Mouse (Mus musculus): ENCODE data around the gene Gm48552. TPM values are rescaled to one million over a fixed set of nuclear protein-coding genes. Genes with fewer than 3 reads are reported as not detected.

Gm48552 gene
- polyA plus RNA-seq, 1 experiment from 2014 or later = 1.2 TPM

- Histone ChIP-seq H3K4me1 (ENCODE audit: control insufficient read depth, insufficient read depth, low read length) (peaks cover 57% of the 10 kb centered on the region), H3K9me3 (replicated peaks; ENCODE audit: control insufficient read depth, low read length) (no peaks in the 10 kb centered on the region), H3K4me3 (ENCODE audit: low read depth, low read length) (no peak overlapping the region), H3K27me3 (ENCODE audit: control insufficient read depth, insufficient read depth, low read length) (no peaks in the 10 kb centered on the region), H3K36me3 (ENCODE audit: control insufficient read depth, insufficient read depth, low read length) (peaks cover 32% of the 10 kb centered on the region), H3K9ac (ENCODE audit: low read depth, low read length) (0 out of 2 replicates have a peak overlapping the region, but pooled peaks have one; percentile 28), H3K4me2 (peak overlapping the region; percentile 69), H3K27ac (ENCODE audit: low read depth, low read length) (no peak overlapping the region)
- ATAC-seq (replicated peaks; ENCODE audit: insufficient number of reproducible peaks, low FRiP score, low TSS enrichment) = no peak
- 40% methylated on average over 4 of the region's 4 CpGs for WGBS (ENCODE audit: insufficient replicate concordance)
Observed at GRCm38 (mm10) chr10:81365073-81365472, 23.7 kb upstream of the Gm48552 start.

DNA sequence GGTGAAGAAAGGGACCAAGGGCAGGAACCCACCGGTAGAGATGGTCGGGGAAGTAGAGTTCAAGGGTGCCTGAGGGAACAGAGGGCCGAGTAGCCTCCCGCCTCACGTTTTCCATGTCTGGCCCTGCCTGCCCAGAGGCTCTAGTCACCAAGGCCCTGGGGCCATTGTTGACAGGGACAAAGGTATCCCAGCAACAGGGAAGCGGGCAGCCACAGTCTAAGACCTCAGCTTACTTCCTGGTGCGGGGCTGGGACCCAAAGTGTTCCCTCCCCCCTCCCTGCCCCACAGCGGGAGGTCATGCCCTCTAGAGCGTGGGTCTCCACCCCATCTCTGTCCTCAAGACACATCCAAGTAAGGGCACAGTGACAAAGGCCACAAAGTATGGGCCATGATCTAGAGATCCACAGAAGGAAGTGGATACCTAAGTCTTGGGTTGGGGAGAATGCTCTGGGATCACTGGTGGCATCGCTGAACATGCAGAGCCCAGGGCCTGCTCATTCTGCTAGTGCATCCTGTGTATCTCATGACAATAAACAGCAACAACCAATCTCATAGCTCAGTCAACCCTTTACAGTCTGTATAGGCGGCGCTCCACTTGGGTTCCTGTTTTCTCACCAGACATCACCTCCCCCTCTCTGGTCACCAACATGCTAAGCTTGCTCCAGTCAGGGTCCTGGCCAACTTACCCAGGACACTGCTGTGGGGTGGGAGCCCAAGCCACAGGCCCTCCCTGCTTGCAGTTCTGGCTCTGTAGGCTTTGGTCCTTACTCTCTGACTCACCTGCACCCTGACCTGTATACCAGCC, 22.9 kb upstream of the Gm48552 start, which contains the start of gene 4930404N11Rik:
TSS of gene 4930404N11Rik (minus strand) at position 145 of the 805 bp plus-strand sequence.
- Histone ChIP-seq H3K4me2 (peak within 1 kb of the TSS; percentile 69), H3K27ac (ENCODE audit: low read depth, low read length) (peak within 1 kb of the TSS; percentile 25), H3K36me3 (ENCODE audit: control insufficient read depth, insufficient read depth, low read length) (peaks cover 40% of the 10 kb centered on the region), H3K9ac (ENCODE audit: low read depth, low read length) (peak within 1 kb of the TSS; percentile 56), H3K9me3 (replicated peaks; ENCODE audit: control insufficient read depth, low read length) (no peaks in the 10 kb centered on the region), H3K4me1 (ENCODE audit: control insufficient read depth, insufficient read depth, low read length) (peaks cover 52% of the 10 kb centered on the region), H3K27me3 (ENCODE audit: control insufficient read depth, insufficient read depth, low read length) (no peaks in the 10 kb centered on the region), H3K4me3 (ENCODE audit: low read depth, low read length) (peak within 1 kb of the TSS; percentile 33)
- no peak for ATAC-seq (replicated peaks; ENCODE audit: insufficient number of reproducible peaks, low FRiP score, low TSS enrichment)
- 29% methylated on average over 12 of the region's 12 CpGs for WGBS (ENCODE audit: insufficient replicate concordance)

DNA sequence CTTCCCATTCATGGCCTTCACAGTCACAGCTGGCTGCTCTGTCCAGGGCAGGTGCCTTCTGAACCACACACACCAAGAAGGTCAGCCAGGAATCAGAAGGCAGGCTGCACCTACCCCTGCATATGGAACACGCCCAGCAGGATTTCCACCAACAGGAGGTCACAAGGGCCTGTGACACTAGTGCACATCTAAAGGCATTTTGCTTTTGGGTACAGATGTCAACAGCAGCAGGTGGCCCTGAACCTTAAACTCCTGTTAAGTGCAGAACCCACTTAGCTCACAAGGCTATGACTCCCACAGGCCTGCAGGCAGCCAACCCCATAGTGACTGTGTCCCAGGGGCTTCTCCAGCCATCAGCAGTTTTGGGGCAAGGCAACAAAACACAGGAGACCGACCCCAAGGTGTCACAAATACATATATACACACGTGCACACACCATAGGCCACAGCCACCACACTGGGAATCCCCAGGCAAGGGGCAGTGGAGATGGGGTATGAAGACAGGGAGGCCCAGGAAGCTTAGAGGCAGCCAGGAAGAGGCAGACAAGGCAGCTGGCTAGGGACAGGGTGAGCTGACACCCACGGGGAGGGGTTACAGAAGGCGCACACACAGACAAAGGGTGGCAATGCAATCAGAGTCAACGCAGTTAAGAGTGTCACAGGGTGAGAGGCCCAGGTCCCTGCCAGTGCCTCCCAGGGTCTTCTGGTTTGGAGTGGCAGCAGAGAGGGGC, 22.2 kb upstream of the Gm48552 start:
- Histone ChIP-seq H3K27ac (ENCODE audit: low read depth, low read length) (peak overlapping the region; percentile 25; the same call in 1 of the 2 replicates), H3K4me2 (no peak overlapping the region), H3K9ac (ENCODE audit: low read depth, low read length) (no peak overlapping the region), H3K4me3 (ENCODE audit: low read depth, low read length) (no peak overlapping the region), H3K4me1 (ENCODE audit: control insufficient read depth, insufficient read depth, low read length) (peaks cover 46% of the 10 kb centered on the region), H3K9me3 (replicated peaks; ENCODE audit: control insufficient read depth, low read length) (no peaks in the 10 kb centered on the region), H3K36me3 (ENCODE audit: control insufficient read depth, insufficient read depth, low read length) (peaks cover 45% of the 10 kb centered on the region), H3K27me3 (ENCODE audit: control insufficient read depth, insufficient read depth, low read length) (no peaks in the 10 kb centered on the region)
- ATAC-seq (replicated peaks; ENCODE audit: insufficient number of reproducible peaks, low FRiP score, low TSS enrichment) = no peak
- WGBS (ENCODE audit: insufficient replicate concordance) = 74% methylated on average over 6 of the region's 6 CpGs

DNA sequence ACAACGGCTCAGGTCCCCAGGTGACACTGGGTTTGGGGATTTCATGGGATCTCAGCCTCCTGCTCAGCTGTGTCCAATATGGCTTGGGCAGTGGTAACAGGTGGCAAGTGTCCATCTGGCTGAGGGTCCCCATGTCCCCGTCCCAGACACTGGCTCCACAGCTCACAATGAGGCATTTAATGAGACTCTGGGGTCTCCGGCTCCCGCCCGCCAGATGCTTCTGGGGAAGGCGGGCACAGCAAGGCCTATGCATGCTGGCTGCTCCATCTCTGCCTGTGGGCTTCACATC, 21.7 kb upstream of the Gm48552 start:
- no peak for ATAC-seq (replicated peaks; ENCODE audit: insufficient number of reproducible peaks, low FRiP score, low TSS enrichment)
- no peaks in the 10 kb centered on the region for H3K9me3 ChIP-seq (replicated peaks; ENCODE audit: control insufficient read depth, low read length)
- no peak overlapping the region for H3K9ac ChIP-seq (ENCODE audit: low read depth, low read length)
- peaks cover 41% of the 10 kb centered on the region for H3K4me1 ChIP-seq (ENCODE audit: control insufficient read depth, insufficient read depth, low read length)
- H3K4me3 ChIP-seq (ENCODE audit: low read depth, low read length) = no peak overlapping the region
- H3K4me2 ChIP-seq = no peak overlapping the region
- no peak overlapping the region for H3K27ac ChIP-seq (ENCODE audit: low read depth, low read length)
- no peaks in the 10 kb centered on the region for H3K27me3 ChIP-seq (ENCODE audit: control insufficient read depth, insufficient read depth, low read length)
- peaks cover 45% of the 10 kb centered on the region for H3K36me3 ChIP-seq (ENCODE audit: control insufficient read depth, insufficient read depth, low read length)
- WGBS (ENCODE audit: insufficient replicate concordance) = 93% methylated on average over 6 of the region's 6 CpGs

DNA sequence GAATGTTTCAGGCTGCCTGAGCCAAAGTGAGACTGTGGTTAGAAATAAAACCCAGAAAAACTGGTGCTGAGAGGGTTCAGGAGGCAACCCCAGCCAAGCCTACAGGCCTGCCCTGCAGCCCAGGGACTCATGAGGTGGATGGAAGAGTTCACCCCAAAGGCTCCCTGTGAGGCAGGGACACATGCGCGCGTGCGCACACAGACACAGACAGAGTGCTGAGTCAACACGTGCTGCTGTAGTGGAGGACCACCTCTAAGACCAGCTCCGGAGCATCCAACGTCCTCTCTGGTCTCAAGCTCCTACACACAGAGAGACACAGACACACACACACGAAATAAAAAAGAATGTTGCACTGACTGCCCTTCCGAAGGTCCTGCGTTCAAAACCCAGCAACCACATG, 13.5 kb upstream of the Gm48552 start:
- peaks cover 13% of the 10 kb centered on the region for H3K36me3 ChIP-seq (ENCODE audit: control insufficient read depth, insufficient read depth, low read length)
- H3K9ac ChIP-seq (ENCODE audit: low read depth, low read length) = no peak overlapping the region
- 92% methylated on average over 10 of the region's 10 CpGs for whole genome bisulfite sequencing (ENCODE audit: insufficient replicate concordance)
- peaks cover 18% of the 10 kb centered on the region for H3K4me1 ChIP-seq (ENCODE audit: control insufficient read depth, insufficient read depth, low read length)
- H3K9me3 ChIP-seq (replicated peaks; ENCODE audit: control insufficient read depth, low read length) = no peaks in the 10 kb centered on the region
- no peak overlapping the region for H3K27ac ChIP-seq (ENCODE audit: low read depth, low read length)
- no peak overlapping the region for H3K4me3 ChIP-seq (ENCODE audit: low read depth, low read length)
- no peak overlapping the region for H3K4me2 ChIP-seq
- H3K27me3 ChIP-seq (ENCODE audit: control insufficient read depth, insufficient read depth, low read length) = no peaks in the 10 kb centered on the region
- no peak for ATAC-seq (replicated peaks; ENCODE audit: insufficient number of reproducible peaks, low FRiP score, low TSS enrichment)

GRCm38 (mm10) chr10:81376561-81377361, 12.0 kb upstream of the Gm48552 start:
- Histone ChIP-seq H3K36me3 (ENCODE audit: control insufficient read depth, insufficient read depth, low read length) (peaks cover 4% of the 10 kb centered on the region), H3K4me1 (ENCODE audit: control insufficient read depth, insufficient read depth, low read length) (peaks cover 21% of the 10 kb centered on the region), H3K4me2 (peak overlapping the region; percentile 83), H3K27me3 (ENCODE audit: control insufficient read depth, insufficient read depth, low read length) (no peaks in the 10 kb centered on the region), H3K9me3 (replicated peaks; ENCODE audit: control insufficient read depth, low read length) (no peaks in the 10 kb centered on the region), H3K27ac (ENCODE audit: low read depth, low read length) (0 out of 2 replicates have a peak overlapping the region, but pooled peaks have one; percentile 18), H3K9ac (ENCODE audit: low read depth, low read length) (peak overlapping the region; percentile 97), H3K4me3 (ENCODE audit: low read depth, low read length) (peak overlapping the region; percentile 93)
- no peak for ATAC-seq (replicated peaks; ENCODE audit: insufficient number of reproducible peaks, low FRiP score, low TSS enrichment)
- WGBS (ENCODE audit: insufficient replicate concordance) = 32% methylated on average over 6 of the region's 6 CpGs

DNA sequence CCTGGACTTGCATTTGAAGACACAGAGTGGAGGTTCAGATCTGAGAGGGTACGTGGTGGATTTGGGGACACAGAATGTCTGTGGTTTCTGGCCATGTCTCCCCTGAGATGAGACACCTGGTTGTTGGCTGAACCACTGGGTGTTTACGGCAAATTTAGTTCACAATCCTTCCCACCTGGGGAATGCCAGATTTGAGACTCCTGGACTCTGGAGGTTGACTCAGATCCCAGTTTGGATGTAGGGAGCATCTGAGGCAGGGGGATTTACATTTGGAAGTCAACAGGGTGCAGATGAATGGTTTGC, 11.5 kb upstream of the Gm48552 start:
- H3K27me3 ChIP-seq (ENCODE audit: control insufficient read depth, insufficient read depth, low read length) = no peaks in the 10 kb centered on the region
- H3K4me3 ChIP-seq (ENCODE audit: low read depth, low read length) = peak overlapping the region; percentile 93
- ATAC-seq (replicated peaks; ENCODE audit: insufficient number of reproducible peaks, low FRiP score, low TSS enrichment) = no peak
- H3K4me1 ChIP-seq (ENCODE audit: control insufficient read depth, insufficient read depth, low read length) = peaks cover 26% of the 10 kb centered on the region
- no peak overlapping the region for H3K27ac ChIP-seq (ENCODE audit: low read depth, low read length)
- H3K36me3 ChIP-seq (ENCODE audit: control insufficient read depth, insufficient read depth, low read length) = peaks cover 4% of the 10 kb centered on the region; the same call in 1 of the 2 replicates
- peak overlapping the region; percentile 97 for H3K9ac ChIP-seq (ENCODE audit: low read depth, low read length)
- H3K9me3 ChIP-seq (replicated peaks; ENCODE audit: control insufficient read depth, low read length) = no peaks in the 10 kb centered on the region
- WGBS (ENCODE audit: insufficient replicate concordance) = 43% methylated on average over 2 of the region's 2 CpGs
- H3K4me2 ChIP-seq = peak overlapping the region; percentile 83

DNA sequence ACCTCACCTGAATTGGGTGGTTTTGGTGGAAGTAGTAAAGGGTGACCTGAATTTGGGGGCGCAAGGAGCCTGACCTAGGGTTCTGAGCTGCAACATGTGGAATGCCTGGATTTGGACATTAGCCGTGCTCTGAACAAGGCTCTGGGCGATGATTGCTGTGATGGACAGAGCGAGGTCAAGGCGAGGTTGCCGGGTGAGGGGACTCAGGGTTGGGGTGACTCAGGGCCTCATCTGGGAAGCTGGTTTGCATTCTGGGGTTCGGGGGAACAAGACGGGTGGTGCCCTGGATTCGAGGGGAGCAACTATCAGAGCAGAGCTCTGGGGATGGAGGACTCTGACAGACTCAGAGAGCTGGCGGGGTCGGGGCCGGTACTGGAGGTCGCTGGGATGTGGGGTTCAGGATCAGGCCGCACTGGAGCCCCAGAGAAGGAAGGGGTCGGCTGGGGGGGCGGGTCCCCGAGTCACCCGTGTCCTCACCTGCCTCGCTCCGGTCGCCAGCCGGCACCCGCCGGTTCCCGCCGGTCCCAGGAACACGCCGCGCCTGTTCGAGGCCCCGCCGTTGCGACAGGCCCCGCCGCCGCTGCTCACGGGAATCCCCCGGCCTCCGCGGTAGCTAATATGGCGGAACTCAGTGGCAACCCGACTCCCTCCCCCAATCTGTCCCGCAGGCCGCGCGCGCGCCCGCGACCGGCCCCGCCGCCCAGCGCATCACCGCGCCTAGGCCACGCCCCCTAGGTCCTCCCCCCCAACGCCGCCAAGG, 10.8 kb upstream of the Gm48552 start, which contains the start of gene Fzr1:
TSS of gene Fzr1 (minus strand) at position 724 of the 760 bp plus-strand sequence.
- no peak; the same call in 1 of the 2 replicates for ATAC-seq (replicated peaks; ENCODE audit: insufficient number of reproducible peaks, low FRiP score, low TSS enrichment)
- WGBS (ENCODE audit: insufficient replicate concordance) = under 1% methylated on average over 56 of the region's 59 CpGs

More for the DNA sequence above, 10.8 kb upstream of the Gm48552 start, which contains the start of gene Fzr1:
- Histone ChIP-seq H3K27ac (ENCODE audit: low read depth, low read length) (peak within 1 kb of the TSS; percentile 79), H3K27me3 (ENCODE audit: control insufficient read depth, insufficient read depth, low read length) (no peaks in the 10 kb centered on the region), H3K4me1 (ENCODE audit: control insufficient read depth, insufficient read depth, low read length) (peaks cover 29% of the 10 kb centered on the region), H3K4me3 (ENCODE audit: low read depth, low read length) (peak within 1 kb of the TSS; percentile 93), H3K9me3 (replicated peaks; ENCODE audit: control insufficient read depth, low read length) (no peaks in the 10 kb centered on the region), H3K4me2 (peak within 1 kb of the TSS; percentile 83), H3K9ac (ENCODE audit: low read depth, low read length) (peak within 1 kb of the TSS; percentile 97), H3K36me3 (ENCODE audit: control insufficient read depth, insufficient read depth, low read length) (peaks cover 1% of the 10 kb centered on the region; the same call in 1 of the 2 replicates)
